Mouse (Mus musculus) cerebellum, postnatal 36 days (tissue): ENCODE results near the gene Nr1h2.

Source experiments
- DNase-seq, 2 experiments: peaks; one replicate each; pipeline ENCODE4 v3.0.0; 2021 to 2022; ENCODE audit warnings: mixed read lengths in 2 of 2

Gene Nr1h2

DNA sequence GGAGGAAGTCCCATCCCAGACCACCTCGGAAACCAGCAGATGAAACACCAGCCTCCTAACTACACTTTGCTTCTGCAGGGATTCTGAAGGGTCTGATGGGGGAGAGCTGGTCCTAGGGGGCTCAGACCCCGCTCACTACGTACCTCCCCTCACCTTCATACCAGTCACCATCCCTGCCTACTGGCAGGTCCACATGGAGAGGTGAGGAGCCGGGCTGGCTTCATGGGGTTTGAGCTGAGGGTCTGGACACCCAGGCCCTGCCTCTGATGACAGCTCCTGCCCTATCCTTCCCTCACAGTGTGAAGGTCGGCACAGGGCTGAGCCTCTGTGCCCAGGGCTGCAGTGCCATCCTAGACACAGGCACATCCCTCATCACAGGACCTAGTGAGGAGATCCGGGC is 31.2 kb upstream of the Nr1h2 start:
- no peak for DNase-seq

DNA sequence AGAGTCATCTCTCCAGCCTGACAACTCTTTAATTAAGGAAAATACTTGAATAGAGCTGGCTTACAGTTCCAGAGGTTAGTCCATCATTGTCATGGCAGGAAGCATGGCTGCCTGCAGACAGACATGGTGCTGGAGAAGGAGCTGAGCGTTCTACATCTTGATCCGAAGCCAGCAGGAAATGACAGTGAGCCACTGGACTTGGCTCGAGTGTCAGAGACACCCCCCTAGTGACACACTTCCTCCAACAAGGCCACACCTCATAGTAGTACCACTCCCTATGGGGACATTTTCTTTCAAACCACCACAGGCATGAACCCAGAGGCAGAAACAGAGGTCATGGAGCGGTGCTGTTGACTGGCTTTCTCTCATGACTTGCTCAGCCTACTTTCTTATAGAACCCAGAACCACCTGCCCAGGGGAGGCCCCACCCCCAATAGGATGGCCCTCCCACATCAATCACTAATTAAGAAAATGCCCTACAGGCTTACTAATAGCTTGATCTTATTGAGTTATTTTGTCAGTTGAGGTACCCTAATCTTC is 30.6 kb upstream of the Nr1h2 start:
- DNase-seq, result no peak

DNA sequence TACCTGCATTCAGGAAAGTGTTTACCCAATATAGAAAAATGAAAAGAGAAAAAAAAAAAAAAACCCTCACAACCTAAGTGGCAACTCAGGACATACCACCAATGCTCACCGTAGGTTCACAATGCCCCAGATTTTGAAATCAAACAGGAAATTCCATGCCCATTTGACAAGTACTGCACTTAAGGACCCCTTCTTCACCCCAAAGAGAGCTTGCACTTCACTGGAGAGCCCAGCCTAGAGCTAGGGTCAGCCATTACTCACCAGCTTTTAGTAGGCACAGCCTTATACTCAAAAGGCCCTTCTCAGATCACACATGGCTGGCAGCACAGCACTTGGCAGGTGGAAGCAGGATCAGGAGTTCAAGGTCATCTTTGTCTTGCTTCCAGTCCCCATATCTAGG is 29.4 kb upstream of the Nr1h2 start:
- DNase-seq, result no peak

DNA sequence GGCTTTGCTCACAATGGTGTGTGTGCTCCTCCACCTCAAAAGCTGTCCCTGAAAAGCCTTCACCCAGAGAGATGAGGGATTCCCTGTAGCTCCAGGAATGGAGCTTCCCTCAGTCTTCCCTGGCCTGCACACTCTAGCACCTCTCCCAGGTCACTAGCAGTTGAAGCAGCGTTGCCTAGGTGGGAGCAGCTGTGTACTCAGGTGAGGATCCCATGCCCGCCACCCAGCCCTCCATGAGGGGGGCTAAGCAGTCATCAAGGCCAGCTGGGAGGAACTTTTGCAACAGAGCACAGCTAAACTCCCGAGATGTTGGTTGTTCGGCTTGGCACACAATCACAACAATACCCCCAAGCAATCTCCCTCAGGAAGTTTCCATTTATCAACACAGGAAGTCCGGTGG is 29.0 kb upstream of the Nr1h2 start:
- no peak for DNase-seq

DNA sequence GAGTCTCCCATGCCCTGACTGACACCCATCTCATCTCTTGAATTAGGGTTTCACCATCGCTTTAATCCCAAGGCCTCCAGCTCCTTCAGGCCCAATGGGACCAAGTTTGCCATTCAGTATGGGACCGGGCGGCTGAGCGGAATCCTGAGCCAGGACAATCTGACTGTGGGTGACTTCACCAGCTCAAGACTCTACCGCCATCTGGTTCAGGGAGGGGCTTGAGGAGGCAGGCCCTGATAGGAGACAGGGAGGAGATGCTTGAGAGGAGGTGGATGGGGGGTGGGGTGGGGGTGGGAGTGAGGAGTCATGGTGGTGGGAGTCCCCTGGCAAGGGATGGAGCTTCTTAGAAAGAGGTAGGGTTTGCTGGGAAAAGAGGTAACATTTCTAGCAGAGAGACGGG is 27.9 kb upstream of the Nr1h2 start:
- DNase-seq, result no peak

DNA sequence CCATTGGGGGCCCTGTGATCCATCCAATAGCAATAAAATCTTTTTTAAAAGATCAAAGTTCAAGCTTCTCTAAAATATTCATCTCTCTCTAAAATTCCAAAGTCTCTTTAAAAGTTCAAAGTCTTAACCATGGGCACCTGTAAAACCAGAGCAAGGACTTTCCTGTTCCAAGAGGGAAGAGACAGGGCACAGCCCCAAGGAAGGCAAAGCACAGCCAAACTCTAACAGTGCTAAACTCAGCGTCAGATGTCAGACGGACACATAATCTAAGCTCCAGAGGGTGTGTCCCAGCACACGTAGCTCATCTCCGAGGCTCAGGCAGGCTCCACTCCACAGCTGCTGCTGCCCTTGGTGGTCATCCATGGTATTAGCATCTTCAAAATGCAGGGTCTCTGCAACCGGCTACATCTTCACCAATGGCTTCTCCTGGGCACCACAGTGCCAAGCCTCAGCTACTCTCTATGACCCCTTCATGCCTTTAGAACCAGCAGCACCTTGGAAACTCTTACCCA is 22.6 kb upstream of the Nr1h2 start:
- no peak for DNase-seq

DNA sequence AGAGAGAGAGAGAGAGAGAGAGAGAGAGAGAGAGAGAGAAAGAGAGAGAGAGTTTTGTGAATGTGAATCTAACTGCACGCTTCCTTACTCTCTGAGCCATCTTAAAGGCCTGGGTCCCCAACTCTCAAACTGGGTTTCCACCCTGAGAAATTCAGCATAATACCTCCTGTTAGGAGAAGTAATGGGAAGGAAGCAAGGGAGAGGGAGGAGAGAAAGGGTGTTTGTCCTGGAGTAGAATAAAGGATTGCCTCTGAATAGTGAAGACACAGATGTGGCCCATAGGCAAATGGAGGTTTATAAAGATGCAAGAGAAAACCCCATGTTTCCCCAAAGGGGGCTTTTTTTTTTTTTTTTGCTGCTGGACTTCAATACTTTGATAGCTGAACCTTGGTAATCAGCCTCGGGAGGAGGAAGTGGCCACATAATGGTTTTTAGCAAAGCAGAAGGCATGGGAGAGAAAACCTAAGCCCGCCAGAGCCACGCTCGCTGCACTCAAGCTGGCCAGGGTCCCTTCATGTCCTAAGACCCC is 19.3 kb upstream of the Nr1h2 start:
- no peak for DNase-seq

DNA sequence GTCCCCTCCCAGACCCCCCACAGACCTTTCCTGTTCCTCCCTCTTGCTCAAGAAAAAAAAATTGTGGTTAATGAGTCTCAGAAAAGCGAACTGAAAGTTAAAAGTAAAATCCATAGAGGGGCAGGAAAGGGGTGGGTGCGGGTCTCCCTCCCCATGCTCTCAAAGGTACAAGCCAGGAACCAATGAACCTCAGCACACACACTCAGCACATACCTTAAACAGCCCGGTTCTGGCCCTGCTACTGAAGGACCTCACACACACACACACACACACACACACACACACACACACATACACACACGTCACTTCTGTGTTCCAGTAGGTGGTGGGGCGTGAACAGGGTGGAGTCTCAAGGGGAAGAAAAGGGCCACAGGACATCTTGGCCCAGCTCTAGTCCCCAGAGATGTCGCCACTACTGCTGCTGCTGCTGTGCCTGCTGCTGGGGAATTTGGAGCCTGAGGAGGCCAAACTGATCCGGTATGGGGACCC is 18.5 kb upstream of the Nr1h2 start, which contains the start of gene Napsa:
Gene Napsa, plus strand, starts transcription at position 168 of the 489 bp plus-strand sequence.
- no peak for DNase-seq

DNA sequence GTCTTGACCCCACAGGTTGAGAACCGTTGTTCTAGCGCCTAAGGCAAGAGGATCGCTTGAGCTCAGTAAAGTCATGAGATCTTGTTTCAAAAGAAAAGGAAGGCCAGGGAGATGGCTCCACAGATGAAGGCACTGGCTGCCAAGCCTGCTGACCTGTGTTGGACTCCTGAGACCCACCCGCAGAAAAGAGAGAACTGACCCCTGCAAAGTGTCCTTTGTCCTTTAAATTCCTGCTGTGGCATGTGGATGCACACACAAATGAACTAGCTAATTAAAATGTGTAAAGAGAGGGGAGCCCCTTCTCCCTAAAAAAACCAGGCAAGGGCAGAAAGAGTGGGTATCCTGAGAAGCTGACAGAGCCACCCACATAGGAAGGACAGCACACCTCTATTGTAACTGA is 18.1 kb upstream of the Nr1h2 start:
- DNase-seq, result no peak

DNA sequence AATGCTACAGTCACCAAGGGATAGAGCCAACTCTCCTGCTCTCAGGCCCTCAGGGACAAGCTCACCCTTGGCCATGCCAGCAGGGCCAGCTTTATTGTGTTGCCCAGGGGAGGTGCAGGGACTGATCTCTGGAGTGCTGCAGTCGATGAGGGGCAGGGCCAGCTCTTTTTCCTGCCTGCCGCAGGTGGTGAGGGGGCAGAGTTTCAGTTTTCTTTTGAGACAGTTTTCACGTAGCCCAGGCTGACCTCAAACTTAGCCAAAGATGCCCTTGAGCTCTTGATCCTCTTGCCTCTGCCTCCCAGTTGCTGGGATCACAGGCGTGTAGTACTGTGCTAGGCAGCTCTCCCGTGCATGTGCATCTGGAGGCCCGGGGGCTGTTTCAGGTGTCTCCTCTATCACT is 17.2 kb upstream of the Nr1h2 start:
- no peak for DNase-seq

DNA sequence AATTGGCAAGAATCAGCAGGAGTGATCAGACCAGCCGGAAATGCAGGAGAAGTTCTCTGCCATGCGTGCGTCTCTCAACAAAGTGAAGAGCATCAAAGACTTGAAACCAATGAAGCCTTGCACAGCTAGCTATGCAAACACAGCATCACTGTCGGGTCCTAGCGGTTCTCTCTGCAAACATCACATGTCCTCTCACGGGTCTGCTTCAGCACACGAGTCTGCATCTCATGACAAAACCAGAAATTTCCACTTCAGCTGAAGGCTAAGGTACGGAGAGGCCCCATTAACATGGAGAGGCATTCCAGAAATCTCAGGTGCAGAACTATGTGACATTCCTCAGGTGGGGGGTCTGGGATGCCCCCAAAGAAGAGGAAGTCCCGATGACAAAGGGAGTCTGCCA is 15.1 kb upstream of the Nr1h2 start:
- no peak for DNase-seq

DNA sequence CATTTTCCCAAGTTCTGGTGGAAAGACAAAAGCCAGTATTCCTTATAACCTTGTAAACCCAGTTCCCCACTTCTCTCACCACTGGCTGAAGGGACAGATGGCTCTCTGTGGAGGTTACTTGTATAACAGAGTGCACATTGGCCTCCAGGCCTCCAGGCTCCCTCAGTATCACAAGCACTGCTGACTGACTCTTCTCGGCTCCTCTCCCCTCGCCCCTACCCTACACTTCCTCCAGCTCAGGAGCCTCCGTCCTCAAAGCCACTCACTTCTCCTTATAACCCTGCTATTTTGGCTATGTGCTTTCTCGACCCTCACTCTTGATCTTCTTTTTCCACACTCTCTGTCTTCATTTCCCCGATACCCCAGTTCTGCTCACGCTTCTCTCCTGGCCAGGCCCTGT is 11.7 kb upstream of the Nr1h2 start:
- DNase-seq, result no peak

DNA sequence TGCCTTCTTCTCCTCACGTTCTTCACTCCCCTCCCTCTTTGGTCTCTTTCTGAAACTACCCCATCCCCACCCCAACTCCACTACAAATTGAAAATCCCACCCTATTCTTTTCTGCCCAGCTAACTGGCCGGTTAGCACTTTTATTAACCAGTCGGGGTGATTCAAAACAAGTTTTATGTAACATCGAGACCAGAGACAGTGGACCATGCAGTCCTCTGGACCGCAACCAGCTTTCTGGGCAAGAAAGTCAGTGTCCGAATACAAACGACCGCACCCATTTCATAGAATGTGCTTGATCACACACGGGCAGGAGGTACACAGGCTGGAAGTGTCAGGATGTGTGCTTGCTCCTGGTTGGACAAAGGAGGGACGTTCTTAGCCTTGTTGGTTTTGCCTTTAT is 10.7 kb upstream of the Nr1h2 start:
- no peak for DNase-seq

DNA sequence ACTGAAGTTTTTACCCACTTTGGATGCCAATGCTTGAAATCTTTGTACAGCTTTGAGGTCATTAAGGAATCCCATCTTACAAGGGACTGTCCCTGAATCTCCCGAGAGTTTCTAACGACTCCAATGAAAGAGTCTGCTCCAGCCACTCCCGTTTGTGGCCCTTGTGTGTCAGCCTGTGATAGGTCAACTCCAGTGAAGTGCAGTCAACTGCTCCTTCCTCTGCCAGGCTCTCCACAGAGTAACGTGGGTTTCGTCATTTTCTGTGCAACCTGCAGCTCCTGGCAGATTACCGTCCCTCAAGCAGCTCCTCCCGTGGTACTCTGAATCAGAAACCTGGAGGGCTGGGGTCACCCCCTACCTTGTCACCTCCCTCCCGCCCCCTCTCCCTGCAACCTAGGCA is 9.5 kb upstream of the Nr1h2 start:
- DNase-seq, result no peak

DNA sequence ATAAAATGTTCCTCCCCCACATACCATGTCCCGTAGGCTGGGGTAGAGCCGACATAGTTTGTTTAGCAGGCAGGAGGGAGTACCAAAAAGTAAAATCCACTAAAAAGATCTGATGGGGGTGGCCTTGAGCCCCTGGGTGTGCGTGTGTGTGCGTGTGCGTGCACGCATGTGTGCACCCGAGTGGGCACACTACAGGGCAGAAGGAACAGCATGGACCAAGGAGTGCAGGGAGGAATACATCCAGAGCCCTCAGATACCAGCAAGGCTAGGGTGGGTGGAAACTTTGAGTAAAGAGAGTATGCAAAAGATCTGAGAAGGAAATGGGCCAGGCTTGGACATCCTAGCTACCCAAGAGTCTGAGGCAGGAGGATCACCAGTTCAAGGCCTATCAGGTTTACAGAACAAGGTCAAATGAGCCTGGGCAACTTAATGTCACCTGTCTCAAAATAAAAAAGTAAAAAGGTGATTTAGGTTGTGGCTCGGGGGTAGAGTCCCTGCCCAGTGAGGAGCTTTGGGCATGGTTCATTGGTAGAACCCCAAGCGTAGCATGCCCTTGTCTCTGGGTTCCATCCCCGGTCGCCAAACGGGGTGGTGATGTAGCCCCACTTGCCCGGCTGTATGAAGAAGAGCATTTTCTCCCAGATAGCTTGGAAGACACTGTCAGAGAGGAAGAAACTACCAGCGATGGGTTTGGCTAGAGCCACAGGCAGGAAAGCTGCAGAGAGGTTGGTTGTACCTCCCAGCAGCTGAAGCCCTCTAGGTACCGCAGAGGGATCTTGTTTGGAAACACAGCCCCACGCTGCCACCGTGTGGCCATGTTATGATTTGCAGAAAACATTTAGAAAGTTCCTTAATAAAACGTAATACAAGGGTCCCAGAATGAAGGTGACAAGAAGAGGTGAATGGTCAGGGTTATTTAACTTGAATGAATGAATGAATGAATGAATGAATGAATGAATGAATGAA is 7.0 kb upstream of the Nr1h2 start:
- peak; percentile 87 to 90 for DNase-seq

DNA sequence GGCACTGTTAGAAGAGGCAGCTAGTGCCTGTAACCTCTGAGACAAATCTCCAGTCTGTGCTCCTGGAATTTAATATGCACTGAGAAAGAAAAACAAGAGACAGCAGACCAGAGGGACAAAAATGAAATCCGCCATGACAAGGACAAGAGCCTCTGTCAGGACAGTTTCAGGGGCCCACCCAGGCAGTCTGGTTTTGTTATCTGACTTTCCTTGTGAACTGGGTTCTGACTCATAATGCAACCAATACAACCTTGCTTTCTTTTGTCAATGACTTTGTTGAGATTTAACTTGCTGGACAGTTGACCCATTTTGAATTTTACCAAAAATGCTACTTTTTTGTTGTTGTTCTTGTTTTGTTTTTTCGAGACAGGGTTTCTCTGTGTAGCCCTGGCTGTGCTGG is 3.9 kb upstream of the Nr1h2 start:
- no peak for DNase-seq

DNA sequence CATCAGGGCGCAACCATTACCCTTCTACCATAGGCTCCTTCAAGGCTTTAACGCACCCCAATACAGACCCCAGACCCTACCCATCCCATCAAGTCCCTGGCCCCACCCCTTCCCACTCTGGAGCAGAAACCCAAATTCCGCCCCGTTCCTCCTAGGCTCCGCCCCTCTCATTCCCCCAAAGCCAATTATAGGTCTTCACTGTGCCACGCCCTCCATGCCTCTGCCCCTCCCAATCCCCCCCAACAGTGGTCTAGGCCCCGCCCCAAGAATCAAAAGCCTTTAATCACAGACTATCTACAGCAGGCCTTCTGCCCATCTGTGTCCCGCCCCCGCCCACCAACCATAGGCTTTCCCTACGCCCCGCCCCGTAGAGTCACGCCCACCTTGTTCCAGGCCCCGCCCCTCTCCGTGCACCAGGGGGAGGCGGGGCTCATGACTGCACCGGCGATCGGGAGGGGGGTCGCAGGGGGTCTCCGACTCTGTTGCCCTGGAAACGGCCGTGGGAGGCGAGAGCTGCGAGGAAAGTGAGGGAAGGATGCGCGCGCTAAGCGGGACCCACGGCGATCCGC is 471 bp downstream of the Nr1h2 start:
- peak in 1 of 2 experiments; percentile 61 for DNase-seq

DNA sequence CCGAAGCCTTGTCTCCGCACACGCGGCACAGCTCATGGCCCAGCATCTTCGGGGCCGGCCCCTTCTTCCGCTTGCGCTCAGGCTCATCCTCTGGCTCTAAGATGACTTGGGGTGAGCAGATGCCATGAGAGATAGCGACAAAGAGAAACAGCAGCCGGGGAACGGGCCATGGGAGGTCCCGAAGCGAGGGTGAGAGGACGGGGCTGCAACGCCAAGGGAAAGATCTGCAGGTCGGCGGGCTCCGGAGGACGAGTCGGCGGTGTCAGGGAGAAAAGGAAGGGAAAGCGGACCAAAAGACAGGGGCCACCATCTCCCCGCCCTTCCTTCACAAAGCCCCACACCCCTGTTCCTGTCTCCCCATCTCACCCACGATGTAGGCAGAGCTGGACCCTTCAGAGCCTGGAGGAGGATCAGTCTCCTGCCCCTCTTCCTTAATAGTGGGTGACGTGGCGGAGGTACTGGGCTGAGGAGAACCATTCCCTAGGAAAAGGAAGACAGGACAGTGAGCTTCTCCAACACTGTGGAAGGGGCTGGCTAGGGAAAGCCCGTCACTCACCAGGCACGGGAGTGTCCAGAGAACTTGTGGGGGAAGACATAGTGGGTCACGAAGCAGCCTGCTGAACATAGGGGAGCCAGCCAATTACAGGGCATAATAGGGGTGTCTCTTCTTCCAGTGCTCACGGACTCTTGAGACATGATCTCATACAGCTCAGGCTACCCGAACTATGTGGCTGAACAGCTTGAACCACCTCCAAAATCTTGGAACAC is 1.4 kb downstream of the Nr1h2 start:
- no peak for DNase-seq

DNA sequence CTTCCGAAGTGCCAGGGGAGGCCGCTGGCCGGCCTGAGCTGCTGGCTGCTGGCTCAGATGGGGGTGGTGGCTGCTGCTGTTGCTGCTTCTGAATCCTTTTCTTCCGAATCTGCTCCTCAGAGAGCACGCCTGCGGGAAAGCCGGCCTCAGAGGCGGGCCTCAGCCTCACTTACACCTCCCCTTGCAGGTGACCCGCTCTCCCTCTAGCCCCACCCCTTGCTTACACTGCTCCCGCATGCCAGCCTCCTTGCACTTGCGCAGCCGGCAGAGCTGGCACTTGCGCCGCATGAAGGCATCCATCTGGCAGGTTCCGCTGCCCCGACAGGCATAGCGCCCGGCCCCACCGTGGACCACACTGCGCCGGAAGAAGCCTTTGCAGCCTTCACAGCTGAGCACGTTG is 2.0 kb downstream of the Nr1h2 start:
- no peak for DNase-seq

DNA sequence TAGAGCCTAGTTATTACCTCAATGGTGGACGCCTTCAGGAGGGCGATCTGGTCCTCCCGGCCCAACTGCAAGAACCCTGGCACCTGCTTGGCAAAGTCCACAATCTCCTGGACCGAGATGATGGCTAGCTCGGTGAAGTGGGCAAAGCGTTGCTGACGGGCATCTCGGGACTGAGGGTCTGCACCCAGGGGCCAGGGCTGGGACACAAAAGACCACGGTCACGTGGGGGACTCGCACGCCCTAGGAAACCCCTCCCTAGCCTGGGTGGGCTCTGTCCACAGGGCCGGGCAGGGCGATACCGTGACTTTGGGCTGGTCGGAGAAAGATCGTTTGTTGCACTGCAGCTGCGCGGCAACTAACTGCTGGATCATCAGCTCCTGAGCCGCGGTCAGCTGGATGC is 2.5 kb downstream of the Nr1h2 start:
- DNase-seq, result no peak

DNA sequence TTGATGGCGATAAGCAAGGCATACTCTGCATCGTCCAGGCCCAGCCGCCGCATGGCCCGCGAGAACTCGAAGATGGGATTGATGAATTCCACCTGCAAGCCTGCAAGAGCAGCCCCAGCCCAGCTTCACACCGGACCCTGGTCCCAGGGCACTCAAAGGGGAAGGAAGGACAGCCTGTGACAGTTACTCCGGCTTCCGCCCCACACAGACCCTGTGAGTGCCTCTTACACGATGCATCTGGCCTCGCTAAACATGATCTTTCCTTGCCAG is 3.4 kb downstream of the Nr1h2 start:
- DNase-seq, result no peak

DNA sequence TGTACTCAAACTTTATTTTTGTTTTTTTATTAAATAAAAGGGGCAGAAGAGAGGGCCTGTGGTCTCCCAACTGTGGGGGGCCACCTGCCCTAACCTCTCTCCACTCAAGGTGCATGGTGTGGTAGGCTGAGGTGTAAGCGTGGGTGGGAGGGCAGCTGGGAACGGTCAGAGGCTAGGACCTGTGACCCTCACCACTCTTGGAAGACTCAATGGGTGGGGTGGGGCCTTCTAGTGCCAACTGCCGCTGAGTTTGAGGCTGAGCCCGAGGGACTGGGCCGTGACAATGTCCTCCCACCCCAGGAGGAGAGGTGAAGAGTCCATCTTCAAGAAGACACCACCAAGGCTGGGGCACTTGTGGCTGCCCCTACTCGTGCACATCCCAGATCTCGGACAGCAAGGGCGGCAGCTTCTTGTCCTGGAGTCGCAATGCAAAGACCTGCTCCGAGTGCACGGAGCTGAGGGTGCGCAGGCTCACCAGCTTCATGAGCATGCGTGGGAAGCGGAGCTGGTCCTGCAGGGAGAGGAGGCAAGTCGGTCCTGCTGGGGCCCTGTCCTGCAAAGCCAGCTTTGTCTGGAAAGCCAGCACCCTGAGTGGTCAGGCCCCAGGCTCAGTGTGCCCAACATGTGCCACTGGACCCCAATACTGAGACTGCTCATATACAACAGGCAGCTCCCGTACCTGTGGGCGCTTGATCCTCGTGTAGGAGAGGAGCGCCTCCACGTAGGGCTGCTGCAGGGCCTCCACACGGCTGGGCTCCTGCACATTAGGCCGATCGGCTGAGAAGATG is 3.9 kb downstream of the Nr1h2 start:
- DNase-seq, result no peak
